Comparison of ENCODE assay signal across 12 mouse cellular contexts in the genomic region with DNA sequence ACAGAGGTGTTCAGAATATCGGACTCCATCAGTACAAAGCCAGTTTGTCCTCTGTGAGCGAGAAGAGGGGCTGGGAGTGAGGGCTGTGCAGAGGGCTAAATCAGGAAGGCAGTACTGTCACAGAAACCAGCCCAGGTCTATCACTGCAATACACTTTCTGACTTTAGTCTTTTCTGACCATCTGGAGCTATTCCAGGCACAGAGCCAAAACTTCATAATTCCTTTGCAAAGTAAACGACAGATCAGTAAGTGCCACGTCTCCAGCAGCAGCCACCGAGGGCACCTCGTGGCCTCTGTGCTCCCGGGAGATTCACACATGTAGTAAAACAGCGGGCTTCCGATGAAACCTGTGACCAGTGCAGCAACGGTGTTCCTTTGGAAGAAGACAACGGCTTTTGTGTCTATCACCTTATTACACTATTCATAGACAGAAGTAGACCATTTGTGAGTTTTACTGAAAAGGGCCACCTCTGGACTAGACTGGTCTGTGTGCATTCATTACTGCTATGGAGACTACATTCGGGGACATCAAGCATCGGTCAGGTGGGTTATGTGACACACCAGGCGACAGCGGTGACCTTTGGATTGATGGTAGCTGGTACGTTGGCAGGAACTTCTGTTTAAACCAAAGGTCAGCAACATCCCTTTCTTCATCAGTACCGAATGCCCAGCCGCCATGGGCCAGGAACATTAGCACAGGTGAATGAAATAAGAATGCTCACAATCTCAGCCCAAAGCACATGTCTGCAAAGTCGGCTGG. TPM values are rescaled to one million over a fixed set of nuclear protein-coding genes. Genes with fewer than 3 reads are reported as not detected.
DNase-seq lines count a peak whose midpoint lies in the region; ATAC-seq and TF ChIP-seq lines count a peak whose summit lies in the region.
"Had no signal": no experiment of that assay in that cellular context is flagged by ENCODE, and none has a peak within 500 bp of the region (broad histone marks: within the 10 kb centered on the region; RNA-seq: fewer than 3 reads in every experiment).

No protein-coding gene starts in this region.

- WGBS in forebrain, postnatal 0 days, result 82% methylated on average over 19 of the region's 19 CpGs
- 80% methylated on average over 19 of the region's 19 CpGs for WGBS in forebrain, embryonic 13.5 days
- WGBS in lung, postnatal 0 days, result 43% methylated on average over 19 of the region's 19 CpGs
- WGBS in stomach, embryonic 16.5 days, result 55% methylated on average over 19 of the region's 19 CpGs

- no peak for ATAC-seq in forebrain, postnatal 0 days
- ATAC-seq in forebrain, embryonic 13.5 days, result no peak
- no peak for ATAC-seq in lung, postnatal 0 days
- ATAC-seq in stomach, embryonic 16.5 days (ENCODE audit: insufficient read depth, low FRiP score), result 0 out of 2 replicates have a peak, but pooled peaks have one; percentile 22

- no peak overlapping the region for H3K9ac ChIP-seq in forebrain, postnatal 0 days
- no peak overlapping the region for H3K9ac ChIP-seq in forebrain, embryonic 13.5 days
- H3K9ac ChIP-seq in lung, postnatal 0 days (replicated peaks; ENCODE audit: low read depth), result no peak overlapping the region
- no peak overlapping the region for H3K9ac ChIP-seq in stomach, embryonic 16.5 days (ENCODE audit: low read length)

- peak; percentile 25 for DNase-seq in forebrain, postnatal 0 days
- peak; percentile 44 for DNase-seq in kidney, adult 18-20 months
- DNase-seq in kidney, postnatal 10 days, result no peak
- DNase-seq in lung, postnatal 0 days (ENCODE audit: low spot score), result peak; percentile 71
- DNase-seq in lung, adult 18-20 months, result no peak
- DNase-seq in T-cell, adult 2 months (ENCODE audit: low spot score), result no peak
- DNase-seq: adrenal gland, postnatal 10 days; cerebellum, adult 11-12 months; gastrocnemius, postnatal 14 days had no signal

- H3K27me3 ChIP-seq in forebrain, postnatal 0 days (ENCODE audit: insufficient read depth, low read length), result no peaks in the 10 kb centered on the region
- no peaks in the 10 kb centered on the region for H3K27me3 ChIP-seq in forebrain, embryonic 13.5 days
- H3K27me3 ChIP-seq in lung, postnatal 0 days (replicated peaks; ENCODE audit: insufficient read depth, low read length), result no peaks in the 10 kb centered on the region
- no peaks in the 10 kb centered on the region for H3K27me3 ChIP-seq in stomach, embryonic 16.5 days (ENCODE audit: control insufficient read depth, insufficient read depth, low read length)

- no peaks in the 10 kb centered on the region for H3K36me3 ChIP-seq in forebrain, postnatal 0 days (ENCODE audit: insufficient read depth)
- no peaks in the 10 kb centered on the region for H3K36me3 ChIP-seq in forebrain, embryonic 13.5 days (ENCODE audit: poor library complexity, severe bottlenecking)
- no peaks in the 10 kb centered on the region for H3K36me3 ChIP-seq in lung, postnatal 0 days (ENCODE audit: insufficient read depth, low read length)
- H3K36me3 ChIP-seq in stomach, embryonic 16.5 days (ENCODE audit: control insufficient read depth, insufficient read depth, low read length), result no peaks in the 10 kb centered on the region

- H3K4me3 ChIP-seq in forebrain, postnatal 0 days (ENCODE audit: low read depth, low read length), result no peak overlapping the region
- H3K4me3 ChIP-seq in forebrain, embryonic 13.5 days, result no peak overlapping the region
- H3K4me3 ChIP-seq in lung, postnatal 0 days (ENCODE audit: low read depth, low read length), result no peak overlapping the region
- H3K4me3 ChIP-seq in stomach, embryonic 16.5 days (replicated peaks; ENCODE audit: low read length), result no peak overlapping the region
- H3K4me3 ChIP-seq: myocyte had no signal

- H3K4me1 ChIP-seq in forebrain, postnatal 0 days (ENCODE audit: insufficient read depth), result 0 out of 2 replicates have a peak, but pooled peaks cover 4% of the 10 kb centered on the region
- peaks cover 16% of the 10 kb centered on the region; the same call in 1 of the 2 replicates for H3K4me1 ChIP-seq in forebrain, embryonic 13.5 days
- H3K4me1 ChIP-seq in lung, postnatal 0 days (ENCODE audit: insufficient read depth, low read depth, low read length), result peaks cover 21% of the 10 kb centered on the region; the same call in 1 of the 2 replicates
- H3K4me1 ChIP-seq in stomach, embryonic 16.5 days (ENCODE audit: control insufficient read depth, insufficient read depth, low read length), result peaks cover 49% of the 10 kb centered on the region

- no peak for TF ChIP-seq EP300 in lung, postnatal 0 days (IDR thresholded peaks at IDR 0.05)

- no peak overlapping the region for H3K4me2 ChIP-seq in forebrain, postnatal 0 days (ENCODE audit: low read depth)
- H3K4me2 ChIP-seq in forebrain, embryonic 13.5 days, result no peak overlapping the region
- H3K4me2 ChIP-seq in lung, postnatal 0 days (replicated peaks; ENCODE audit: low read depth, low read length), result no peak overlapping the region
- no peak overlapping the region for H3K4me2 ChIP-seq in stomach, embryonic 16.5 days (ENCODE audit: low read depth, low read length)

- no peak overlapping the region for H3K27ac ChIP-seq in forebrain, postnatal 0 days (ENCODE audit: low read depth, low read length)
- H3K27ac ChIP-seq in forebrain, embryonic 13.5 days, result no peak overlapping the region
- no peak overlapping the region for H3K27ac ChIP-seq in lung, postnatal 0 days (ENCODE audit: low read length)
- 0 out of 2 replicates have a peak overlapping the region, but pooled peaks have one; percentile 31 for H3K27ac ChIP-seq in stomach, embryonic 16.5 days (ENCODE audit: low read length)

- H3K9me3 ChIP-seq in forebrain, postnatal 0 days (ENCODE audit: low read length), result no peaks in the 10 kb centered on the region
- H3K9me3 ChIP-seq in forebrain, embryonic 13.5 days (replicated peaks), result no peaks in the 10 kb centered on the region
- no peaks in the 10 kb centered on the region for H3K9me3 ChIP-seq in lung, postnatal 0 days (ENCODE audit: low read length)
- no peaks in the 10 kb centered on the region for H3K9me3 ChIP-seq in stomach, embryonic 16.5 days (replicated peaks; ENCODE audit: control insufficient read depth, low read length)

- no peak for TF ChIP-seq CTCF in forebrain, postnatal 0 days (IDR thresholded peaks at IDR 0.05; ENCODE audit: low read depth)
- TF ChIP-seq CTCF in lung, postnatal 0 days (IDR thresholded peaks at IDR 0.05), result no peak

RNA-seq across cellular contexts. Expression of a gene that starts 24.2 kb away (rescaled TPM):
- total RNA-seq in forebrain, postnatal 0 days (2014; rRNA removed), result 17.2 and 18.3 TPM in 2 replicates
- polyA plus RNA-seq in forebrain, postnatal 0 days (2015; fragmentation: Nextera tagmentation; extraction: Ambion mirVana), result 3.9 and 5.7 TPM in 2 replicates
- polyA plus RNA-seq in forebrain, embryonic 13.5 days (2015; fragmentation: Nextera tagmentation; extraction: Ambion mirVana), result 5.6 and 6.6 TPM in 2 replicates
- 28.5 and 30.6 TPM in 2 replicates for polyA plus RNA-seq in lung, postnatal 0 days (2015; fragmentation: Nextera tagmentation; extraction: Ambion mirVana)
- polyA plus RNA-seq in stomach, embryonic 16.5 days (2015; fragmentation: Nextera tagmentation; extraction: Ambion mirVana), result 27.7 and 28.6 TPM in 2 replicates

Comparison
In these comparisons a context has a peak if more than half of its experiments do, and no peak if none do; other contexts are left out.
1. DNase-seq: peak in forebrain, postnatal 0 days (single experiment), kidney, adult 18-20 months (single experiment) and lung, postnatal 0 days (single experiment); none in kidney, postnatal 10 days (single experiment), lung, adult 18-20 months (0 of 2) and T-cell, adult 2 months (single experiment).